Mouse (Mus musculus) bone marrow, adult 2 months (tissue): Measurements from ENCODE around the gene Cldnd2.
A peak's percentile ranks its signal among the peaks of the same experiment; 100 is the strongest.

ENCODE experiments used
- CTCF ChIP-seq: fragments of 200-500 bp; IDR thresholded peaks from 2 replicates; pipeline ENCODE4 v1.5.1; 2011; ENCODE audit warnings: low read length, control low read depth; ENCODE audit not compliant: control insufficient read depth, insufficient read depth
- POLR2A ChIP-seq: fragments of 200-500 bp; IDR thresholded peaks from 2 replicates; pipeline ENCODE4 v1.6.1; 2011; ENCODE audit warnings: low read depth, mild to moderate bottlenecking, control low read depth, low read length, borderline replicate concordance; ENCODE audit not compliant: control insufficient read depth

GRCm38 (mm10) chr7:43443917-43444293, 3.3 kb downstream of the Cldnd2 start, which contains the start of the genes Etfb and Gm45233:
- TF ChIP-seq POLR2A (peak; percentile 96), CTCF (0 out of 2 replicates have a peak, but pooled peaks have one; percentile 8)
